8 mouse cellular contexts compared by ENCODE assay signal in the genomic region with DNA sequence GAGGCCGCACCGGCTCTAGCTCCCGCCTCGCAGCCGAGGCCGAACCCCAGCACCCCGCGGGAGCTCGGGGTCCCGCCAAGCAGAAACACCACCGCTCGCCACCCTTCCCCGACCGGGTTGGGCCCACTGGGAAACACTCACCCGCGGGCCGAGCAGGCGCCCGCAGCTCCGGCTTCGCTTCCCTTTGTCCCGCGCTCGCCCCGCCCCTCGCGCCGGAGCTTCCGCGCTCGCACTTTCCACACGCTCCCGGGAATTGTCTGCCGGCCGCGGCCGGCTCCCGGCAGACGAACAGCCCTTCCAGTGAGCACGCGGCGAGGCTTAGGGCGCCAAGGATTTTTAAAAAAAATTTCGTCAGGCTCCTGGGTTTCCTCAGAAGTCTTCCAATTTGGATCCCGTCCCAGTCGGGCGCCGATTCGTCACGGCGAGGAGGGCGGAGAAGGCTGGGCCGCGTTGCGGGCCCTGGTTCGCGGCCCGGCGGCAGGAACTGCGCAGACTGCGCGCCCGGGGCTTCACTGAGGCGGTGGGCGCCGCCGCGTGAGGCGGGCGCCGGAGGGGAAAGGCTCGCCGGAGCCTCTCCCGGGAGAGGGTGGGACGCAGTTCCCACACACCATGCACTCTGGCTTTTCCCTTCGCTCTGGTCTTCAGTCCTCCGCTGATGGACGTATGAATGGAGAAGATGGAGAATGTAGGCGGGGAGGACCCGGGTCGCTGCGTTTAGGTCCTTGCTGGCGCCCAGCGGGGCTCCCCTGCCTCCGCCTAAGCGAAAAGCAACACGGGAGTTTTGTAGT. TPM values are rescaled to one million over a fixed set of nuclear protein-coding genes. Genes with fewer than 3 reads are reported as not detected.
DNase-seq lines count a peak whose midpoint lies in the region; ATAC-seq and TF ChIP-seq lines count a peak whose summit lies in the region.

Gene Smarce1 (minus strand): TSS at position 757 of the 788 bp plus-strand sequence.

- WGBS in forebrain, embryonic 11.5 days: under 1% methylated on average over 85 of the region's 87 CpGs
- under 1% methylated on average over 87 of the region's 87 CpGs for WGBS in heart, embryonic 15.5 days
- under 1% methylated on average over 86 of the region's 87 CpGs for WGBS in liver, embryonic 14.5 days (ENCODE audit: insufficient replicate concordance)
- under 1% methylated on average over 84 of the region's 87 CpGs for WGBS in stomach, embryonic 15.5 days

- H3K4me3 ChIP-seq in E14TG2a.4 (replicated peaks; ENCODE audit: low read length): peak within 1 kb of the TSS; percentile 89
- peak within 1 kb of the TSS; percentile 94 for H3K4me3 ChIP-seq in forebrain, embryonic 11.5 days (ENCODE audit: low read depth, low read length)
- peak within 1 kb of the TSS; percentile 78 for H3K4me3 ChIP-seq in heart, embryonic 15.5 days
- H3K4me3 ChIP-seq in liver, embryonic 14.5 days (ENCODE audit: insufficient read depth in 1 of 2, low read depth in 2 of 2, low read length in 2 of 2): peak within 1 kb of the TSS; percentile 76 to 91
- peak within 1 kb of the TSS; percentile 94 for H3K4me3 ChIP-seq in stomach, embryonic 15.5 days (replicated peaks)

- peak within 1 kb of the TSS; percentile 73 for H3K4me2 ChIP-seq in forebrain, embryonic 11.5 days (ENCODE audit: low read depth, low read length, severe bottlenecking)
- H3K4me2 ChIP-seq in heart, embryonic 15.5 days: peak within 1 kb of the TSS; percentile 78
- peak within 1 kb of the TSS; percentile 86 for H3K4me2 ChIP-seq in liver, embryonic 14.5 days (ENCODE audit: low read depth)
- H3K4me2 ChIP-seq in stomach, embryonic 15.5 days: peak within 1 kb of the TSS; percentile 75

- DNase-seq in c-Kit-positive CD71-positive TER-119-negative erythroid progenitor cells, embryonic 14.5 days (ENCODE audit: low read depth): peak; percentile 58
- DNase-seq in forebrain, embryonic 11.5 days (ENCODE audit: low spot score): peak; percentile 90
- DNase-seq in kidney, postnatal 25 days: peak; percentile 78 to 87
- DNase-seq in liver, embryonic 14.5 days (ENCODE audit: low read depth in 3 of 3, low spot score in 3 of 3): peak; percentile 52 to 57 (median 56)
- DNase-seq in neural tube, embryonic 10.5 days (ENCODE audit: extremely low spot score, low spot score): peak; percentile 90

- H3K4me1 ChIP-seq in E14TG2a.4 (replicated peaks; ENCODE audit: low read depth, low read length): peaks cover 24% of the 10 kb centered on the region
- peaks cover 11% of the 10 kb centered on the region for H3K4me1 ChIP-seq in forebrain, embryonic 11.5 days (replicated peaks; ENCODE audit: control insufficient read depth, insufficient read depth, low read length)
- peaks cover 20% of the 10 kb centered on the region for H3K4me1 ChIP-seq in heart, embryonic 15.5 days (replicated peaks)
- peaks cover 20 to 29% of the 10 kb centered on the region in 2 experiments for H3K4me1 ChIP-seq in liver, embryonic 14.5 days (replicated peaks; ENCODE audit: control insufficient read depth in 2 of 2, insufficient read depth in 2 of 2, low read length in 1 of 2)
- 0 out of 2 replicates have a peak, but pooled peaks cover 8% of the 10 kb centered on the region for H3K4me1 ChIP-seq in stomach, embryonic 15.5 days

- no peak for TF ChIP-seq CTCF in E14TG2a.4 (conservative IDR thresholded peaks at IDR 0.05; ENCODE audit: low read length)
- no peak for TF ChIP-seq CTCF in liver, embryonic 14.5 days (IDR thresholded peaks at IDR 0.05; ENCODE audit: low read depth)

- ATAC-seq in forebrain, embryonic 11.5 days (replicated peaks; ENCODE audit: low FRiP score): peak; percentile 85
- peak; percentile 85 for ATAC-seq in heart, embryonic 15.5 days (replicated peaks; ENCODE audit: insufficient number of reproducible peaks, insufficient read depth, low FRiP score, low read depth)
- peak; percentile 85 for ATAC-seq in liver, embryonic 14.5 days (ENCODE audit: insufficient read depth)
- peak; percentile 84 for ATAC-seq in stomach, embryonic 15.5 days (ENCODE audit: insufficient read depth, low FRiP score, low read depth)

- peak within 1 kb of the TSS; percentile 99 for H3K27ac ChIP-seq in forebrain, embryonic 11.5 days (ENCODE audit: low read depth, low read length)
- H3K27ac ChIP-seq in heart, embryonic 15.5 days: peak within 1 kb of the TSS; percentile 94
- peak within 1 kb of the TSS; percentile 62 for H3K27ac ChIP-seq in liver, embryonic 14.5 days
- peak within 1 kb of the TSS; percentile 99 for H3K27ac ChIP-seq in stomach, embryonic 15.5 days

- TF ChIP-seq EP300 in liver, embryonic 14.5 days (IDR thresholded peaks at IDR 0.05; ENCODE audit: low read depth): no peak

- H3K27me3 ChIP-seq in E14TG2a.4 (ENCODE audit: insufficient read depth, low read length): no peaks in the 10 kb centered on the region
- no peaks in the 10 kb centered on the region for H3K27me3 ChIP-seq in forebrain, embryonic 11.5 days (ENCODE audit: control insufficient read depth, insufficient read depth, low read length)
- no peaks in the 10 kb centered on the region for H3K27me3 ChIP-seq in heart, embryonic 15.5 days
- H3K27me3 ChIP-seq in liver, embryonic 14.5 days (ENCODE audit: control insufficient read depth, insufficient read depth, low read length): no peaks in the 10 kb centered on the region
- H3K27me3 ChIP-seq in stomach, embryonic 15.5 days (replicated peaks): no peaks in the 10 kb centered on the region

- peaks cover 28% of the 10 kb centered on the region for H3K36me3 ChIP-seq in E14TG2a.4 (ENCODE audit: insufficient read depth, low read length)
- peaks cover 3% of the 10 kb centered on the region; the same call in 1 of the 2 replicates for H3K36me3 ChIP-seq in forebrain, embryonic 11.5 days (ENCODE audit: control insufficient read depth, insufficient read depth, low read length)
- peaks cover 19% of the 10 kb centered on the region for H3K36me3 ChIP-seq in heart, embryonic 15.5 days
- H3K36me3 ChIP-seq in liver, embryonic 14.5 days (replicated peaks; ENCODE audit: control insufficient read depth, insufficient read depth, low read depth): peaks cover 16% of the 10 kb centered on the region
- peaks cover 8% of the 10 kb centered on the region; the same call in 1 of the 2 replicates for H3K36me3 ChIP-seq in stomach, embryonic 15.5 days

- H3K9ac ChIP-seq in forebrain, embryonic 11.5 days (ENCODE audit: low read length): peak within 1 kb of the TSS; percentile 100
- H3K9ac ChIP-seq in heart, embryonic 15.5 days: peak within 1 kb of the TSS; percentile 94
- H3K9ac ChIP-seq in liver, embryonic 14.5 days (replicated peaks): peak within 1 kb of the TSS; percentile 97
- H3K9ac ChIP-seq in stomach, embryonic 15.5 days: peak within 1 kb of the TSS; percentile 97

- H3K9me3 ChIP-seq in E14TG2a.4 (ENCODE audit: low read length): no peaks in the 10 kb centered on the region
- no peaks in the 10 kb centered on the region for H3K9me3 ChIP-seq in forebrain, embryonic 11.5 days (ENCODE audit: control insufficient read depth, low read length)
- H3K9me3 ChIP-seq in heart, embryonic 15.5 days (replicated peaks): no peaks in the 10 kb centered on the region
- no peaks in the 10 kb centered on the region for H3K9me3 ChIP-seq in liver, embryonic 14.5 days (ENCODE audit: control insufficient read depth, low read length)
- no peaks in the 10 kb centered on the region for H3K9me3 ChIP-seq in stomach, embryonic 15.5 days

RNA-seq across cellular contexts. Expression of gene Smarce1, which starts in this region (rescaled TPM):
- polyA plus RNA-seq in forebrain, embryonic 11.5 days (2014; fragmentation: Nextera tagmentation; extraction: Ambion mirVana): 203 and 209 TPM in 2 replicates
- polyA plus RNA-seq in heart, embryonic 15.5 days (2015; fragmentation: Nextera tagmentation; extraction: Ambion mirVana): 136 and 143 TPM in 2 replicates
- polyA plus RNA-seq in liver, embryonic 14.5 days (2012; rRNA removed): 21.3 and 60.1 TPM in 2 replicates
- 53.5 and 58.8 TPM in 2 replicates for polyA plus RNA-seq in liver, embryonic 14.5 days (2014; fragmentation: Nextera tagmentation; extraction: Ambion mirVana)
- polyA plus RNA-seq in stomach, embryonic 15.5 days (2015; fragmentation: Nextera tagmentation; extraction: Ambion mirVana): 202 and 210 TPM in 2 replicates

Comparison
In these comparisons a context has a peak if more than half of its experiments do, and no peak if none do; other contexts are left out.
1. Peak in every context shown above with its lines: DNase-seq, ATAC-seq, H3K4me3 ChIP-seq and H3K27ac ChIP-seq.